Mouse (Mus musculus): ENCODE measurements around the gene Aanat.

DNA sequence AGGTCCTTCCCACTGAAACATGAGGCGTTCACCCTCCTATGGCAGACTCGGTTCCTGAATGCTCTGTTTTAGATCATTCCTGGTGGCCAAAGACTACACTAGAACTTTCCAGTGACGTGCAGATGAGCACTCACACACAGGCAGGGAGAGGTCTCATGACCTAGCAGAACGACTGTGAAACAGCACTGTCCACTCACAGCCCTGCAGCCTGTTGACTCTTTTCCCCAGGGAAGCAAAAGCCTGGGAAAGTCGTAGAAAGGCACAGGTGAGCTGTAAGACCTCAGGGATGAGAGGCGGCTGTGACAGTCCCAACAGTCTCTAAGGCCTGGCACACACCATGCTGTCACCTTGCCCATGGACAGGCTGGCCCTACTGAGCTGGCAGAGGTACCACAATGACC lies 29.9 kb upstream of the Aanat start:
- TF ChIP-seq CTCF (IDR thresholded peaks at IDR 0.05; ENCODE audit: low read depth) (no peak), EP300 (IDR thresholded peaks at IDR 0.05; ENCODE audit: low read depth) (no peak)

All from liver, postnatal 0 days (tissue).